Comparison of ENCODE assay signal across 21 mouse cellular contexts in genomic region chr13:4048719-4049118, GRCm38 (mm10). TPM values are rescaled to one million over a fixed set of nuclear protein-coding genes. Genes with fewer than 3 reads are reported as not detected.
DNase-seq lines count a peak whose midpoint lies in the region; ATAC-seq and TF ChIP-seq lines count a peak whose summit lies in the region.
"Had no signal": no experiment of that assay in that cellular context is flagged by ENCODE, and none has a peak within 500 bp of the region (broad histone marks: within the 10 kb centered on the region; RNA-seq: fewer than 3 reads in every experiment).

TSS of gene Akr1c14 (plus strand) at chr13:4049011.

- WGBS in liver, adult 2 months: 9% methylated on average over 2 of the region's 2 CpGs
- WGBS in liver, embryonic 12.5 days (ENCODE audit: insufficient replicate concordance): 38% methylated on average over 2 of the region's 2 CpGs
- WGBS in intestine, embryonic 16.5 days: 50% methylated on average over 2 of the region's 2 CpGs
- 8% methylated on average over 2 of the region's 2 CpGs for WGBS in small intestine, adult 2 months

- TF ChIP-seq POLR2A in liver, adult 2 months (IDR thresholded peaks at IDR 0.05; ENCODE audit: extremely low read depth, insufficient read depth, low read length): no peak
- TF ChIP-seq POLR2A in small intestine, adult 2 months (IDR thresholded peaks at IDR 0.05; ENCODE audit: low read depth, low read length): no peak

- no peak for ATAC-seq in liver, embryonic 12.5 days
- peak; percentile 84 for ATAC-seq in intestine, embryonic 16.5 days
- ATAC-seq in erythroid progenitor cell, adult 5-6 weeks (replicated peaks; ENCODE audit: low FRiP score, poor library complexity, severe bottlenecking): no peak

- peak within 1 kb of the TSS; percentile 75 for H3K9ac ChIP-seq in liver, adult 2 months (ENCODE audit: low read depth, low read length)
- no peak within 1 kb of the TSS for H3K9ac ChIP-seq in liver, embryonic 12.5 days
- no peak within 1 kb of the TSS for H3K9ac ChIP-seq in intestine, embryonic 16.5 days (ENCODE audit: low read depth, low read length)
- H3K9ac ChIP-seq: embryonic facial prominence, embryonic 12.5 days; forebrain, embryonic 12.5 days; heart, embryonic 15.5 days; hindbrain, embryonic 14.5 days; midbrain, embryonic 12.5 days; neural tube, embryonic 15.5 days had no signal

- H3K79me2 ChIP-seq in liver, adult 2 months (ENCODE audit: control insufficient read depth, insufficient read depth, low read length): peaks cover 6% of the 10 kb centered on the region; the same call in 1 of the 2 replicates

- peaks cover 2% of the 10 kb centered on the region; the same call in 1 of the 2 replicates for H3K36me3 ChIP-seq in liver, adult 2 months (ENCODE audit: control insufficient read depth, insufficient read depth, low read length)
- H3K36me3 ChIP-seq in liver, embryonic 12.5 days: no peaks in the 10 kb centered on the region
- no peaks in the 10 kb centered on the region for H3K36me3 ChIP-seq in intestine, embryonic 16.5 days (ENCODE audit: control insufficient read depth, insufficient read depth, low read length)
- no peaks in the 10 kb centered on the region for H3K36me3 ChIP-seq in small intestine, adult 2 months (ENCODE audit: control insufficient read depth, insufficient read depth, low read length)
- H3K36me3 ChIP-seq: embryonic facial prominence, embryonic 12.5 days; forebrain, embryonic 12.5 days; heart, embryonic 15.5 days; midbrain, embryonic 12.5 days; neural tube, embryonic 15.5 days had no signal

- H3K4me1 ChIP-seq in liver, adult 2 months (ENCODE audit: control insufficient read depth, insufficient read depth, low read length): peaks cover 18% of the 10 kb centered on the region
- no peaks in the 10 kb centered on the region for H3K4me1 ChIP-seq in liver, embryonic 12.5 days
- H3K4me1 ChIP-seq in intestine, embryonic 16.5 days (ENCODE audit: control insufficient read depth, insufficient read depth, low read length): no peaks in the 10 kb centered on the region
- peaks cover 4% of the 10 kb centered on the region; the same call in 1 of the 2 replicates for H3K4me1 ChIP-seq in small intestine, adult 2 months (ENCODE audit: control insufficient read depth, insufficient read depth, insufficient read length, low read length)
- H3K4me1 ChIP-seq: embryonic facial prominence, embryonic 12.5 days; forebrain, embryonic 12.5 days; heart, embryonic 15.5 days; midbrain, embryonic 12.5 days; neural tube, embryonic 15.5 days had no signal

- DNase-seq in heart, postnatal 10 days: no peak
- DNase-seq in heart, adult 8-10 months (ENCODE audit: low spot score): no peak
- peak; percentile 99 for DNase-seq in liver, adult 2 months (ENCODE audit: extremely low read depth, low read depth, low spot score)
- DNase-seq: cerebellum, adult 2 months; cerebellum, postnatal 25 days; gastrocnemius, adult 2 months; heart, postnatal 4 days; right cerebral cortex, adult 18-20 months; thymus, adult 2 months had no signal

- TF ChIP-seq CTCF in liver, adult 2 months (IDR thresholded peaks at IDR 0.05; ENCODE audit: low read depth, low read length): no peak
- no peak for TF ChIP-seq CTCF in small intestine, adult 2 months (IDR thresholded peaks at IDR 0.05; ENCODE audit: extremely low read depth, insufficient read length, insufficient replicate concordance, low read depth, low read length)

- no peaks in the 10 kb centered on the region for H3K27me3 ChIP-seq in liver, adult 2 months (ENCODE audit: control insufficient read depth, insufficient read depth, low read length)
- H3K27me3 ChIP-seq in liver, embryonic 12.5 days (replicated peaks): no peaks in the 10 kb centered on the region
- no peaks in the 10 kb centered on the region for H3K27me3 ChIP-seq in intestine, embryonic 16.5 days (replicated peaks; ENCODE audit: control insufficient read depth, insufficient read depth, low read length)
- H3K27me3 ChIP-seq in small intestine, adult 2 months (ENCODE audit: control insufficient read depth, insufficient read depth, low read length): no peaks in the 10 kb centered on the region
- H3K27me3 ChIP-seq: embryonic facial prominence, embryonic 12.5 days; forebrain, embryonic 12.5 days; heart, embryonic 15.5 days; midbrain, embryonic 12.5 days; neural tube, embryonic 15.5 days had no signal

- H3K4me3 ChIP-seq in liver, adult 2 months (ENCODE audit: insufficient read depth, low read depth, low read length): peak within 1 kb of the TSS; percentile 63
- H3K4me3 ChIP-seq in liver, embryonic 12.5 days: no peak within 1 kb of the TSS
- no peak within 1 kb of the TSS for H3K4me3 ChIP-seq in intestine, embryonic 16.5 days (ENCODE audit: low read length)
- no peak within 1 kb of the TSS for H3K4me3 ChIP-seq in small intestine, adult 2 months (ENCODE audit: low read depth, low read length)
- H3K4me3 ChIP-seq: embryonic facial prominence, embryonic 12.5 days; forebrain, embryonic 12.5 days; gastrocnemius, adult 2 months; heart, embryonic 15.5 days; left cerebral cortex, adult 2 months; midbrain, embryonic 12.5 days; neural tube, embryonic 15.5 days had no signal

- intact Hi-C loops in heart, postnatal 10 days (cut with DNase I): no loop called here

- H3K9me3 ChIP-seq in liver, embryonic 12.5 days (replicated peaks): no peaks in the 10 kb centered on the region
- H3K9me3 ChIP-seq in intestine, embryonic 16.5 days (ENCODE audit: control insufficient read depth, low read length): 0 out of 2 replicates have a peak, but pooled peaks cover 2% of the 10 kb centered on the region
- H3K9me3 ChIP-seq: embryonic facial prominence, embryonic 12.5 days; forebrain, embryonic 12.5 days; heart, embryonic 15.5 days; midbrain, embryonic 12.5 days; neural tube, embryonic 15.5 days had no signal

- H3K27ac ChIP-seq in liver, adult 2 months (replicated peaks; ENCODE audit: insufficient read depth, low read depth, low read length): peak within 1 kb of the TSS; percentile 99
- no peak within 1 kb of the TSS for H3K27ac ChIP-seq in liver, embryonic 12.5 days
- H3K27ac ChIP-seq in intestine, embryonic 16.5 days (ENCODE audit: low read length): no peak within 1 kb of the TSS
- peak within 1 kb of the TSS; percentile 45; the same call in 1 of the 2 replicates for H3K27ac ChIP-seq in small intestine, adult 2 months (ENCODE audit: insufficient read depth, low read depth, low read length)
- H3K27ac ChIP-seq: embryonic facial prominence, embryonic 12.5 days; forebrain, embryonic 12.5 days; gastrocnemius, adult 2 months; heart, embryonic 15.5 days; hindbrain, embryonic 14.5 days; left cerebral cortex, adult 2 months; midbrain, embryonic 12.5 days; neural tube, embryonic 15.5 days had no signal

- no peak within 1 kb of the TSS for H3K4me2 ChIP-seq in liver, embryonic 12.5 days
- H3K4me2 ChIP-seq in intestine, embryonic 16.5 days (ENCODE audit: low read depth, low read length): no peak within 1 kb of the TSS
- H3K4me2 ChIP-seq: embryonic facial prominence, embryonic 12.5 days; forebrain, embryonic 12.5 days; heart, embryonic 15.5 days; hindbrain, embryonic 14.5 days; midbrain, embryonic 12.5 days; neural tube, embryonic 15.5 days had no signal

RNA-seq across cellular contexts. Expression of gene Akr1c14, which starts in this region (rescaled TPM):
- total RNA-seq in heart, postnatal 10 days (2021): 10 to 100 TPM; 13.0 to 13.5 TPM
- total RNA-seq in heart, adult 8-10 months (2022): 10 to 100 TPM in 1 of 4 experiments, 1 to 10 TPM in 3; 6.3 to 13.4 (median 8.9) TPM
- 559 and 727 TPM in 2 replicates for total RNA-seq in liver, adult 2 months (2014; rRNA removed)
- polyA plus RNA-seq in liver, adult 2 months (2012; rRNA removed): 72.5 and 77.5 TPM in 2 replicates
- 0.12 and 0.13 TPM in 2 replicates for polyA plus RNA-seq in liver, embryonic 12.5 days (2016; fragmentation: Nextera tagmentation; extraction: Ambion mirVana)
- 6.4 and 9.3 TPM in 2 replicates for polyA plus RNA-seq in intestine, embryonic 16.5 days (2015; fragmentation: Nextera tagmentation; extraction: Ambion mirVana)
- polyA plus RNA-seq in small intestine, adult 2 months (2012; rRNA removed): 0.44 and 1.1 TPM in 2 replicates
- total RNA-seq in erythroid progenitor cell, adult 5-6 weeks (2015; ENCODE audit: low replicate concordance): not detected in 2 replicates
- total RNA-seq in erythroid progenitor cell, adult 5-6 weeks (2017; ENCODE audit: low replicate concordance): not detected in 2 replicates
- total RNA-seq: megakaryocyte, adult 5-6 weeks had no signal

Comparison
In these comparisons a context has a peak if more than half of its experiments do, and no peak if none do; other contexts are left out.
1. RNA of gene Akr1c14 (total RNA-seq): 559 to 727 TPM in liver, adult 2 months; 13.0 to 13.5 TPM in heart, postnatal 10 days, 6.3 to 13.4 TPM in heart, adult 8-10 months and not detected in erythroid progenitor cell, adult 5-6 weeks; every median in the first group is over 10 times any median in the second.
2. H3K27ac ChIP-seq: peak in liver, adult 2 months (single experiment) and small intestine, adult 2 months (single experiment); none in liver, embryonic 12.5 days (single experiment) and intestine, embryonic 16.5 days (single experiment).